Mouse (Mus musculus) adrenal gland, postnatal 10 days (tissue): ENCODE results near the gene Irf8. TPM values are rescaled to one million over a fixed set of nuclear protein-coding genes. Genes with fewer than 3 reads are reported as not detected.
A peak's percentile ranks its signal among the peaks of the same experiment; 100 is the strongest.
"Not testable (repeated sequence)": the region's sequence is repeated elsewhere in the genome, so short reads cannot be mapped to it uniquely, and the experiment has no call there.

Experiments
- DNase-seq: peaks from one replicate; pipeline ENCODE4 v3.0.0; 2021; ENCODE audit warnings: mixed read lengths
- total RNA-seq, 2 experiments: library from RNA; stranded (reverse); gene quantifications; 2 replicates each; pipeline ENCODE4 v1.2.3; 2021

Gene Irf8
- total RNA-seq, 2 experiments from 2014 or later, result 18.9 to 21.8 TPM

GRCm38 (mm10) chr8:120797019-120797727 is 61.0 kb downstream of the Irf8 start:
- DNase-seq, result no peak

- DNase-seq, result peak; percentile 72
Observed at GRCm38 (mm10) chr8:120800308-120800865, 64.2 kb downstream of the Irf8 start.

DNA sequence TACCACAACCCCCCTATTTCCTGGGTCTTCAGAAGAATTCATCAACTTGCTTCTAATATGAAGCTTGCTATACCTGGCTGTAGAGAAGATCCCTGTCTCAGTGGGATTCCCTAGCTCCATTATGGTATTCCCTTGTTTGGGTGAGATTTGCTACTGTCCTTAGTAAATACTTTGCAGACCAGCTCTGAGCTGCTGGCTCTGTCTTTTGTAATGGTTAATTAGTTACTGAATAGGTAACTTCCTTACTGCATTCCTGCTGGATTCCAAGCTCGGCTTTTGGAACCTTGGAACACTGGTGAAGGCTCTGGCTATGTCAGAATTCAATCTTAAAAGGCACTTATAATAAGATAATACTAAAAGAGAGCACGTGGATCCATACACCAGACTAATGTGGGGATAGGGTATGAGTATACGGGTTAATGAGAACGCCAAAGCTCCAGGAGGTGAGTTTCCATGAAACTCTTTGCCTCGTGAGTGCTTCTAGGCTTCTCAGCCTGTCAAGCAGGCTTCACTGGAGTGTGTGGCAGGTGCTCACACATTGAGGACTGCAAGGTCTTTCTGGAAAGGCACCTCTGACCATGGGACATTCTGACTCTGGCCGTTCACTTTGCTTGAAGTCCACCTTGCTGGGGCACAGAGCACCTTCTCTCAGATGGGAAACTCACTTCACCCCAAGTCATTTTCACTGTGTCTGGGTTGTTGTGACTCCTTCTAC is 67.7 kb downstream of the Irf8 start:
- DNase-seq, result not testable (repeated sequence)

GRCm38 (mm10) chr8:120804741-120805140 is 68.6 kb downstream of the Irf8 start:
- DNase-seq, result no peak

Other genes starting within 250 kb of the Irf8 start
- 10 to 100 TPM; 18.6 to 19.0 TPM for gene Gins2, start 147.1 kb upstream of the Irf8 start, total RNA-seq
- 10 to 100 TPM; 28.3 to 32.8 TPM for gene 1190005I06Rik, start 88.7 kb upstream of the Irf8 start, total RNA-seq
- gene Gm27021, start 68.3 kb upstream of the Irf8 start, total RNA-seq, result not detected
- gene Cox4i1, start 68.1 kb upstream of the Irf8 start, total RNA-seq, result 1,000 to 10,000 TPM; 2,747 to 2,903 TPM
- gene Emc8, start 67.8 kb upstream of the Irf8 start, total RNA-seq, result 100 to 1,000 TPM; 113 to 117 TPM